Mouse (Mus musculus) lung, embryonic 16.5 days (tissue): ENCODE measurements around the gene Pfkm. TPM values are rescaled to one million over a fixed set of nuclear protein-coding genes. Genes with fewer than 3 reads are reported as not detected.

Source experiments
- polyA plus RNA-seq: library from polyadenylated mRNA; unstranded; fragments of >200 nt; fragmentation: Nextera tagmentation; extraction: Ambion mirVana; gene quantifications from 2 replicates; pipeline ENCODE4 v1.2.1, GENCODE M21; 2015

Gene Pfkm
- polyA plus RNA-seq, 1 experiment from 2014 or later: 32.2 TPM

Other genes with a start within 250 kb of the Pfkm start
- gene Hdac7, start 248.1 kb upstream of the Pfkm start, polyA plus RNA-seq: 44.2 and 48.5 TPM in 2 replicates
- 1.6 and 1.7 TPM in 2 replicates for gene Vdr, start 182.0 kb upstream of the Pfkm start, polyA plus RNA-seq
- gene Tmem106c, start 128.4 kb upstream of the Pfkm start, polyA plus RNA-seq: 46.6 and 51.2 TPM in 2 replicates
- 17.0 and 19.2 TPM in 2 replicates for gene Col2a1, start 87.9 kb upstream of the Pfkm start, polyA plus RNA-seq
- 27.4 and 29.2 TPM in 2 replicates for gene Senp1, start 1.2 kb downstream of the Pfkm start, polyA plus RNA-seq
- gene Asb8, start 73.0 kb downstream of the Pfkm start, polyA plus RNA-seq: 44.5 and 47.9 TPM in 2 replicates
- gene Ccdc184, start 74.6 kb downstream of the Pfkm start, polyA plus RNA-seq: 0.20 and 0.24 TPM in 2 replicates
- not detected in 2 replicates for gene Olfr288, start 103.0 kb downstream of the Pfkm start, polyA plus RNA-seq
- gene Gm44579, start 128.4 kb downstream of the Pfkm start, polyA plus RNA-seq: not detected in 2 replicates
- gene Olfr287, start 128.5 kb downstream of the Pfkm start, polyA plus RNA-seq: not detected in 2 replicates
- not detected in 2 replicates for gene Olfr286, start 141.9 kb downstream of the Pfkm start, polyA plus RNA-seq
- gene H1fnt, start 164.7 kb downstream of the Pfkm start, polyA plus RNA-seq: not detected in 2 replicates
- gene Zfp641, start 203.6 kb downstream of the Pfkm start, polyA plus RNA-seq: 0.65 and 0.70 TPM in 2 replicates
- gene Olfr285, start 224.8 kb downstream of the Pfkm start, polyA plus RNA-seq: not detected in 2 replicates
- not detected in 2 replicates for gene Olfr284, start 248.4 kb downstream of the Pfkm start, polyA plus RNA-seq